Mouse (Mus musculus) CH12.LX (cell line): ENCODE data around the gene Insm1. TPM values are rescaled to one million over a fixed set of nuclear protein-coding genes. Genes with fewer than 3 reads are reported as not detected.

Experiments used
- DNase-seq: peaks from one replicate; pipeline ENCODE4 v3.0.0-alpha.2; 2013; ENCODE audit errors: extremely low read depth
- H3K27ac ChIP-seq: 2 replicates; pipeline ENCODE4 v1.5.1; 2012; ENCODE audit warnings: low read depth, mild to moderate bottlenecking, control low read depth, moderate library complexity; ENCODE audit not compliant: insufficient read depth
- H3K27me3 ChIP-seq: replicated peaks from 2 replicates; pipeline ENCODE3; 2012; ENCODE audit warnings: inconsistent platforms
- H3K36me3 ChIP-seq, 2 experiments: replicated peaks in 1 of 2; 2 replicates each; pipeline versions ENCODE3 to v1.6.1; 2012; ENCODE audit warnings: inconsistent platforms in 1 of 2, low read length in 1 of 2, mild to moderate bottlenecking in 1 of 2, mixed read lengths in 1 of 2, moderate library complexity in 1 of 2; ENCODE audit not compliant: control insufficient read depth in 1 of 2, insufficient read depth in 1 of 2
- H3K4me1 ChIP-seq, 2 experiments: 2 replicates each; pipeline ENCODE4 v1.6.1; 2012; ENCODE audit warnings: inconsistent platforms in 1 of 2, moderate library complexity in 1 of 2; ENCODE audit not compliant: insufficient read depth in 2 of 2, control insufficient read depth in 1 of 2
- H3K4me2 ChIP-seq: 2 replicates; pipeline ENCODE4 v1.6.1; 2012; ENCODE audit warnings: low read depth, mild to moderate bottlenecking, control low read depth; ENCODE audit not compliant: poor library complexity, insufficient read depth, severe bottlenecking
- H3K4me3 ChIP-seq, 3 experiments: fragments of 150-350 bp in 1 of 3; sonication (generic) in 1 of 3; replicated peaks in 1 of 3; 2 replicates each; pipeline versions ENCODE3 to v1.5.1; 2011 to 2012; ENCODE audit warnings: low read depth in 2 of 3, low read length in 2 of 3, mild to moderate bottlenecking in 2 of 3, moderate library complexity in 2 of 3, control low read depth in 1 of 3, improper control_type of control experiment in 1 of 3, inconsistent platforms in 1 of 3, mixed read lengths in 1 of 3; ENCODE audit not compliant: poor library complexity in 1 of 3
- H3K79me2 ChIP-seq: replicated peaks from 2 replicates; pipeline ENCODE4 v1.6.1; 2012; ENCODE audit warnings: mild to moderate bottlenecking, moderate library complexity; ENCODE audit not compliant: control insufficient read depth, poor library complexity, insufficient read depth, severe bottlenecking; ENCODE audit errors: extremely low read depth
- H3K9ac ChIP-seq: 2 replicates; pipeline ENCODE4 v1.6.1; 2012; ENCODE audit warnings: low read depth, mild to moderate bottlenecking, control low read depth, moderate library complexity; ENCODE audit not compliant: insufficient read depth
- H3K9me3 ChIP-seq: replicated peaks from 2 replicates; pipeline ENCODE3; 2012; ENCODE audit warnings: low read length, inconsistent platforms, mixed read lengths
- BHLHE40 ChIP-seq: IDR thresholded peaks from 2 replicates; pipeline ENCODE4 v1.6.1; 2011; ENCODE audit warnings: mild to moderate bottlenecking, low read depth, low read length, improper control_type of control experiment
- CHD1 ChIP-seq: IDR thresholded peaks from 2 replicates; pipeline ENCODE4 v1.6.1; 2012; ENCODE audit warnings: low read depth, low read length, improper control_type of control experiment, inconsistent platforms
- CHD2 ChIP-seq: IDR thresholded peaks from 2 replicates; pipeline ENCODE4 v1.6.1; 2011; ENCODE audit warnings: low read length, improper control_type of control experiment
- CTCF ChIP-seq, 2 experiments: IDR thresholded peaks in 1 of 2; conservative IDR thresholded peaks in 1 of 2; 2 replicates each; pipeline ENCODE4 v1.5.1; 2011 to 2012; ENCODE audit warnings: low read depth in 2 of 2, low read length in 2 of 2, improper control_type of control experiment in 1 of 2, inconsistent platforms in 1 of 2, mild to moderate bottlenecking in 1 of 2, moderate library complexity in 1 of 2
- E2F4 ChIP-seq: IDR thresholded peaks from 2 replicates; pipeline ENCODE4 v1.6.1; 2011; ENCODE audit warnings: low read depth, low read length, improper control_type of control experiment; ENCODE audit not compliant: insufficient replicate concordance
- ELF1 ChIP-seq: IDR thresholded peaks from 2 replicates; pipeline ENCODE4 v1.6.1; 2014; ENCODE audit warnings: low read depth, mild to moderate bottlenecking, inconsistent platforms, low read length, improper control_type of control experiment
- EP300 ChIP-seq: IDR thresholded peaks from 2 replicates; pipeline ENCODE4 v1.6.1; 2011; ENCODE audit warnings: low read length, improper control_type of control experiment
- ETS1 ChIP-seq: conservative IDR thresholded peaks from 2 replicates; pipeline ENCODE4 v1.6.1; 2012; ENCODE audit warnings: low read depth, mild to moderate bottlenecking, inconsistent platforms, low read length, improper control_type of control experiment, moderate library complexity
- GABPA ChIP-seq: IDR thresholded peaks from 2 replicates; pipeline ENCODE4 v1.6.1; 2012; ENCODE audit warnings: low read depth, low read length, improper control_type of control experiment, inconsistent platforms; ENCODE audit not compliant: insufficient replicate concordance
- IRF4 ChIP-seq: IDR thresholded peaks from 2 replicates; pipeline ENCODE4 v1.6.1; 2014; ENCODE audit warnings: low read depth, mild to moderate bottlenecking, inconsistent platforms, low read length, improper control_type of control experiment
- JUN ChIP-seq: IDR thresholded peaks from 2 replicates; pipeline ENCODE4 v1.6.1; 2011; ENCODE audit warnings: low read depth, mild to moderate bottlenecking, low read length, improper control_type of control experiment, moderate library complexity; ENCODE audit not compliant: insufficient read depth
- JUND ChIP-seq: conservative IDR thresholded peaks from 2 replicates; pipeline ENCODE4 v1.6.1; 2011; ENCODE audit warnings: low read depth, low read length, improper control_type of control experiment
- KAT2A ChIP-seq: IDR thresholded peaks from 2 replicates; pipeline ENCODE4 v1.6.1; 2012; ENCODE audit warnings: low read length, improper control_type of control experiment, inconsistent platforms; ENCODE audit not compliant: insufficient replicate concordance
- MAFK ChIP-seq: IDR thresholded peaks from 2 replicates; pipeline ENCODE4 v1.6.1; 2011; ENCODE audit warnings: low read length, improper control_type of control experiment; ENCODE audit not compliant: insufficient replicate concordance
- MAX ChIP-seq: IDR thresholded peaks from 2 replicates; pipeline ENCODE4 v1.6.1; 2011; ENCODE audit warnings: low read length, improper control_type of control experiment
- MAZ ChIP-seq: IDR thresholded peaks from 2 replicates; pipeline ENCODE4 v1.6.1; 2012; ENCODE audit warnings: low read depth, mild to moderate bottlenecking, inconsistent platforms, low read length, improper control_type of control experiment, moderate library complexity
- MEF2A ChIP-seq: IDR thresholded peaks from 2 replicates; pipeline ENCODE4 v1.6.1; 2014; ENCODE audit warnings: low read depth, mild to moderate bottlenecking, inconsistent platforms, low read length, improper control_type of control experiment, borderline replicate concordance
- MXI1 ChIP-seq: IDR thresholded peaks from 2 replicates; pipeline ENCODE4 v1.6.1; 2011; ENCODE audit warnings: mild to moderate bottlenecking, low read depth, low read length, improper control_type of control experiment
- MYC ChIP-seq: IDR thresholded peaks from 2 replicates; pipeline ENCODE4 v1.6.1; 2011; ENCODE audit warnings: low read depth, mild to moderate bottlenecking, improper control_type of control experiment, low read length
- NELFE ChIP-seq: IDR thresholded peaks from 2 replicates; pipeline ENCODE4 v1.6.1; 2011; ENCODE audit warnings: low read depth, low read length, improper control_type of control experiment
- NRF1 ChIP-seq: IDR thresholded peaks from 2 replicates; pipeline ENCODE4 v1.6.1; 2014; ENCODE audit warnings: low read depth, mild to moderate bottlenecking, inconsistent platforms, low read length, improper control_type of control experiment, moderate library complexity
- PAX5 ChIP-seq: IDR thresholded peaks from 2 replicates; pipeline ENCODE4 v1.6.1; 2012; ENCODE audit warnings: low read length, inconsistent platforms, mixed read lengths
- POLR2A ChIP-seq: IDR thresholded peaks from 2 replicates; pipeline ENCODE4 v1.6.1; 2011; ENCODE audit warnings: low read depth, mild to moderate bottlenecking, improper control_type of control experiment, low read length
- POLR2AphosphoS2 ChIP-seq: IDR thresholded peaks from 2 replicates; pipeline ENCODE4 v1.6.1; 2011; ENCODE audit warnings: low read depth, low read length, improper control_type of control experiment
- RAD21 ChIP-seq: IDR thresholded peaks from 2 replicates; pipeline ENCODE4 v1.6.1; 2011; ENCODE audit warnings: low read depth, mild to moderate bottlenecking, low read length, improper control_type of control experiment, moderate library complexity
- RCOR1 ChIP-seq: conservative IDR thresholded peaks from 2 replicates; pipeline ENCODE4 v1.6.1; 2012; ENCODE audit warnings: low read depth, mild to moderate bottlenecking, inconsistent platforms, low read length, improper control_type of control experiment
- SIN3A ChIP-seq: IDR thresholded peaks from 2 replicates; pipeline ENCODE4 v1.6.1; 2012; ENCODE audit warnings: low read length, improper control_type of control experiment, inconsistent platforms
- SMC3 ChIP-seq: IDR thresholded peaks from 2 replicates; pipeline ENCODE4 v1.6.1; 2011; ENCODE audit warnings: low read depth, low read length, improper control_type of control experiment
- TBP ChIP-seq: conservative IDR thresholded peaks from 2 replicates; pipeline ENCODE4 v1.6.1; 2011; ENCODE audit warnings: low read depth, low read length, improper control_type of control experiment
- TCF12 ChIP-seq: IDR thresholded peaks from 2 replicates; pipeline ENCODE4 v1.6.1; 2014; ENCODE audit warnings: low read depth, mild to moderate bottlenecking, inconsistent platforms, low read length, improper control_type of control experiment
- UBTF ChIP-seq: IDR thresholded peaks from 2 replicates; pipeline ENCODE4 v1.6.1; 2012; ENCODE audit warnings: low read depth, mild to moderate bottlenecking, inconsistent platforms, low read length, improper control_type of control experiment, moderate library complexity
- USF1 ChIP-seq: IDR thresholded peaks from 2 replicates; pipeline ENCODE4 v1.6.1; 2014; ENCODE audit warnings: low read depth, mild to moderate bottlenecking, inconsistent platforms, low read length, improper control_type of control experiment
- USF2 ChIP-seq: conservative IDR thresholded peaks from 2 replicates; pipeline ENCODE4 v1.6.1; 2011; ENCODE audit warnings: low read depth, low read length, improper control_type of control experiment
- ZKSCAN1 ChIP-seq: IDR thresholded peaks from 2 replicates; pipeline ENCODE4 v1.6.1; 2012; ENCODE audit warnings: low read depth, inconsistent platforms, low read length, improper control_type of control experiment, borderline replicate concordance
- ZMIZ1 ChIP-seq: IDR thresholded peaks from 2 replicates; pipeline ENCODE4 v1.6.1; 2012; ENCODE audit warnings: low read depth, mild to moderate bottlenecking, inconsistent platforms, low read length, improper control_type of control experiment
- ZNF384 ChIP-seq: IDR thresholded peaks from 2 replicates; pipeline ENCODE4 v1.6.1; 2012; ENCODE audit warnings: low read depth, low read length, improper control_type of control experiment, inconsistent platforms
- dilution Hi-C: fragments of 300-500 bp; cut with MboI; formaldehyde crosslinking; loops from 2 replicates; pipeline ENCODE4 v1.14.3; 2020; ENCODE audit warnings: low sequenced_read_pairs; ENCODE audit not compliant: extremely low pct_unique_long_range_greater_than_20kb, extremely low pct_ligation_motif_present
- in situ Hi-C: fragments of 300-500 bp; cut with MboI; formaldehyde crosslinking; loops from 3 replicates; pipeline ENCODE4 v1.14.3; 2019; ENCODE audit warnings: low sequenced_read_pairs, low pct_ligation_motif_present, low pct_unique_long_range_greater_than_20kb, mixed read lengths
- polyA plus RNA-seq: library from polyadenylated mRNA; unstranded; fragments of >175 nt; gene quantifications from 2 replicates; pipeline ENCODE4 v1.2.1, GENCODE M21; 2012; ENCODE audit warnings: low read depth; ENCODE audit not compliant: insufficient read length
- total RNA-seq, 2 experiments: library from RNA; depleted of rRNA; stranded (reverse); fragments of 300-350 nt in 1 of 2; fragments of >200 nt in 1 of 2; gene quantifications; 2 replicates each; pipeline ENCODE4 v1.2.3; 2012 to 2014

Gene Insm1
- total and polyA plus RNA-seq, 3 experiments: not detected

DNA sequence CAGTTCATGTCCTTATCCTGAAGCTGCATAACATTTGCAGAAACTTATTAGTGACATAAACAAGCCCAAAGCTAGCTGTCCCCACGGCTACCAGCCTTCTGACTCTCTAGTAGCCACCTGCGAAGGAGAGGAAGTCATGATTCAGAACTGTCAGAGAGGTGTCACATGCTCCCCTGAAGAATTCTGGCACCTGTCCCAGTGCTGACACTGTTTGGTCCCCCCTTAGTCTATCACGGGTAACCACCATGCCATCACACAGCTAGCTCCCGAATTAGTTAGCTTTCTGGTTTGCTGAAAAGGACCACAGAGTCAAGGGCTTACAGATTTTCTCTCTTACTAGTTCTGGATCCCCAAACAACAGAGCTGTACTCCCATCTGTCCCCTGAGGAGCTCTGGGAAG is 43.3 kb downstream of the Insm1 start (continued):
- TF ChIP-seq MYC (peak; percentile 38; the same call in 1 of the 2 replicates), POLR2A (no peak), RCOR1 (peak; percentile 79), SIN3A (peak; percentile 41; the same call in 1 of the 2 replicates), CHD1 (no peak), IRF4 (peak; percentile 89), ZKSCAN1 (no peak), BHLHE40 (peak; percentile 92), ZMIZ1 (no peak), ELF1 (no peak), NRF1 (no peak)

DNA sequence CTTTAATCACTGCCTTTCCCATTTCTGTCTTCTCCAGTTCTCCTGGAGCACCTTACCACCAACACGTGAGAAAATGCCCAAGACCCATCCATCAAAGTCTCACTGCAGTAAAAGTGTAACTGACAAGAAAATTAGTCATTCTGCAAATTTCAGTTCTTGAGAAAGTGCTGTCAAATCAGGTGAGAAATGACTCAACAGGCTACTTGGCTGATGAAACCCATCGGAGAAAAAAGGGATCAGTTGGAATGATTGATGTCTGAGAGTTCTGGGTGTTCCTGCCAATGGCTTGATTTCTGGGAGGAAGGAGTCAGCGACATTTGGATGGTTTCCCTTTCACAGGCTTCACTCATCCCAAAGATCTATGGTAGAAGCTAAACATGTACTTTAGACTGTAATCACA is 44.8 kb downstream of the Insm1 start:
- no peaks in the 10 kb centered on the region for H3K79me2 ChIP-seq
- peak; percentile 65 for DNase-seq
- H3K4me2 ChIP-seq: 0 out of 2 replicates have a peak overlapping the region, but pooled peaks have one; percentile 7
- no peaks in the 10 kb centered on the region for H3K27me3 ChIP-seq
- H3K9ac ChIP-seq: no peak overlapping the region
- H3K27ac ChIP-seq: no peak overlapping the region
- in situ Hi-C loops (loop anchor here (10.0 kb wide), 1 partner anchor 148 kb away; no protein-coding TSS in a partner anchor), dilution Hi-C loops (no loop called here)
- peaks cover 0 to 18% of the 10 kb centered on the region in 2 experiments for H3K36me3 ChIP-seq
- no peak overlapping the region for H3K4me3 ChIP-seq
- peaks cover 17 to 75% of the 10 kb centered on the region in 2 experiments for H3K4me1 ChIP-seq
- no peaks in the 10 kb centered on the region for H3K9me3 ChIP-seq
- TF ChIP-seq SMC3: 0 out of 2 replicates have a peak, but pooled peaks have one; percentile 1
- TF ChIP-seq KAT2A: 0 out of 2 replicates have a peak, but pooled peaks have one; percentile 19
- peak; percentile 83 for TF ChIP-seq CHD2
- peak; percentile 60 for TF ChIP-seq ZNF384
- TF ChIP-seq GABPA: no peak
- TF ChIP-seq PAX5: no peak
- no peak for TF ChIP-seq NRF1
- peak; percentile 72; the same call in 1 of the 2 replicates for TF ChIP-seq SIN3A
- peak; percentile 98 for TF ChIP-seq IRF4
- TF ChIP-seq USF2: no peak
- TF ChIP-seq CTCF (conservative IDR thresholded peaks at IDR 0.05 in 1 of 2, IDR thresholded peaks at IDR 0.05 in 1 of 2; ENCODE audit: low read depth in 2 of 2, low read length in 2 of 2): no peak
- TF ChIP-seq TCF12: peak; percentile 86
- peak; percentile 96 for TF ChIP-seq JUN
- TF ChIP-seq MAFK: peak; percentile 87; the same call in 1 of the 2 replicates
- no peak for TF ChIP-seq TBP
- no peak for TF ChIP-seq USF1
- no peak for TF ChIP-seq RAD21
- TF ChIP-seq MEF2A: peak; percentile 81; the same call in 1 of the 2 replicates
- peak; percentile 99 for TF ChIP-seq EP300
- TF ChIP-seq UBTF: no peak
- peak; percentile 98 for TF ChIP-seq JUND
- TF ChIP-seq MXI1: 0 out of 2 replicates have a peak, but pooled peaks have one; percentile 53
- TF ChIP-seq ZMIZ1: no peak
- TF ChIP-seq ETS1: peak; percentile 96
- peak; percentile 76 for TF ChIP-seq MAZ
- peak; percentile 98 for TF ChIP-seq RCOR1
- TF ChIP-seq ELF1: no peak
- TF ChIP-seq BHLHE40: peak; percentile 99
- no peak for TF ChIP-seq POLR2AphosphoS2
- TF ChIP-seq ZKSCAN1: no peak
- no peak for TF ChIP-seq E2F4
- no peak for TF ChIP-seq MYC
- TF ChIP-seq NELFE: no peak
- 0 out of 2 replicates have a peak, but pooled peaks have one; percentile 32 for TF ChIP-seq MAX
